Mouse (Mus musculus): ENCODE results near the gene Dcbld2. TPM values are rescaled to one million over a fixed set of nuclear protein-coding genes. Genes with fewer than 3 reads are reported as not detected.

Dcbld2 gene
- total RNA-seq, 2 experiments from 2014 or later = 2.0 to 9.2 TPM

- ATAC-seq (replicated peaks; ENCODE audit: low FRiP score, low TSS enrichment, poor library complexity, severe bottlenecking) = no peak
Observed at GRCm38 (mm10) chr16:58476363-58476762, 68.1 kb downstream of the Dcbld2 start.

- peak; percentile 53; the same call in 1 of the 2 replicates for ATAC-seq (replicated peaks; ENCODE audit: low FRiP score, low TSS enrichment, poor library complexity, severe bottlenecking)
Observed at GRCm38 (mm10) chr16:58479898-58480448, 71.7 kb downstream of the Dcbld2 start.

GRCm38 (mm10) chr16:58481219-58481905, 73.1 kb downstream of the Dcbld2 start:
- peak; percentile 35; the same call in 1 of the 2 replicates for ATAC-seq (replicated peaks; ENCODE audit: low FRiP score, low TSS enrichment, poor library complexity, severe bottlenecking)

- no peak for ATAC-seq (replicated peaks; ENCODE audit: low FRiP score, low TSS enrichment, poor library complexity, severe bottlenecking)
Observed at GRCm38 (mm10) chr16:58481906-58482270, 73.6 kb downstream of the Dcbld2 start.

GRCm38 (mm10) chr16:58482296-58482695, 74.1 kb downstream of the Dcbld2 start:
- no peak for ATAC-seq (replicated peaks; ENCODE audit: low FRiP score, low TSS enrichment, poor library complexity, severe bottlenecking)

GRCm38 (mm10) chr16:58487861-58488260, 79.6 kb downstream of the Dcbld2 start:
- ATAC-seq (replicated peaks; ENCODE audit: low FRiP score, low TSS enrichment, poor library complexity, severe bottlenecking) = no peak

- no peak for ATAC-seq (replicated peaks; ENCODE audit: low FRiP score, low TSS enrichment, poor library complexity, severe bottlenecking)
Observed at GRCm38 (mm10) chr16:58496791-58497190, 88.5 kb downstream of the Dcbld2 start.

- peak; percentile 87 for ATAC-seq (replicated peaks; ENCODE audit: low FRiP score, low TSS enrichment, poor library complexity, severe bottlenecking)
Observed at GRCm38 (mm10) chr16:58497886-58498713, 89.9 kb downstream of the Dcbld2 start.

- peak; percentile 20 for ATAC-seq (replicated peaks; ENCODE audit: low FRiP score, low TSS enrichment, poor library complexity, severe bottlenecking)
Observed at GRCm38 (mm10) chr16:58499172-58499584, 90.9 kb downstream of the Dcbld2 start.

- no peak for ATAC-seq (replicated peaks; ENCODE audit: low FRiP score, low TSS enrichment, poor library complexity, severe bottlenecking)
Observed at GRCm38 (mm10) chr16:58499650-58500049, 91.4 kb downstream of the Dcbld2 start.

GRCm38 (mm10) chr16:58501760-58502301, 93.6 kb downstream of the Dcbld2 start:
- peak; percentile 51 for ATAC-seq (replicated peaks; ENCODE audit: low FRiP score, low TSS enrichment, poor library complexity, severe bottlenecking)

- no peak for ATAC-seq (replicated peaks; ENCODE audit: low FRiP score, low TSS enrichment, poor library complexity, severe bottlenecking)
Observed at GRCm38 (mm10) chr16:58502566-58502965, 94.3 kb downstream of the Dcbld2 start.

GRCm38 (mm10) chr16:58504945-58505344, 96.7 kb downstream of the Dcbld2 start:
- ATAC-seq (replicated peaks; ENCODE audit: low FRiP score, low TSS enrichment, poor library complexity, severe bottlenecking) = no peak

GRCm38 (mm10) chr16:58512181-58512761, 104.0 kb downstream of the Dcbld2 start:
- ATAC-seq (replicated peaks; ENCODE audit: low FRiP score, low TSS enrichment, poor library complexity, severe bottlenecking) = no peak

- ATAC-seq (replicated peaks; ENCODE audit: low FRiP score, low TSS enrichment, poor library complexity, severe bottlenecking) = no peak
Observed at GRCm38 (mm10) chr16:58512887-58513286, 104.6 kb downstream of the Dcbld2 start.

- ATAC-seq (replicated peaks; ENCODE audit: low FRiP score, low TSS enrichment, poor library complexity, severe bottlenecking) = no peak
Observed at GRCm38 (mm10) chr16:58513755-58514154, 105.5 kb downstream of the Dcbld2 start.

- ATAC-seq (replicated peaks; ENCODE audit: low FRiP score, low TSS enrichment, poor library complexity, severe bottlenecking) = peak; percentile 96
Observed at GRCm38 (mm10) chr16:58514565-58514964, 106.3 kb downstream of the Dcbld2 start.

- no peak for ATAC-seq (replicated peaks; ENCODE audit: low FRiP score, low TSS enrichment, poor library complexity, severe bottlenecking)
Observed at GRCm38 (mm10) chr16:58516161-58516560, 107.9 kb downstream of the Dcbld2 start.

GRCm38 (mm10) chr16:58516960-58517798, 108.9 kb downstream of the Dcbld2 start:
- ATAC-seq (replicated peaks; ENCODE audit: low FRiP score, low TSS enrichment, poor library complexity, severe bottlenecking) = no peak

Data from megakaryocyte-erythroid progenitor cell, adult 5-6 weeks (primary cell).